Mouse (Mus musculus) Patski (cell line): ENCODE measurements around the gene Dock1. TPM values are rescaled to one million over a fixed set of nuclear protein-coding genes. Genes with fewer than 3 reads are reported as not detected.

Source experiments
- ATAC-seq: fragments of 100-300 bp; one replicate; pipeline ENCODE4 v1.8.0; 2021
- CTCF ChIA-PET: fragments of 350-600 bp; sonication (Branson Sonifier 250); formaldehyde crosslinking; loops from one replicate; lab custom pipeline; 2022; ENCODE audit warnings: inconsistent platforms; lab: Charles Lee
- POLR2A ChIA-PET: fragments of 350-600 bp; sonication (Branson Sonifier 250); formaldehyde crosslinking; loops from one replicate; lab custom pipeline; 2022; ENCODE audit warnings: antibody characterized with exemption, inconsistent platforms; lab: Charles Lee
- DNase-seq: peaks from one replicate; pipeline ENCODE4 v3.0.0-alpha.2; 2011; ENCODE audit warnings: low read depth, low spot score
- H3K27me3 ChIP-seq: fragments of 371-371 bp; one replicate; pipeline ENCODE4 v1.5.1; 2021
- CTCF ChIP-seq: fragments of 100-300 bp; IDR thresholded peaks from one replicate; pipeline ENCODE4 v1.5.1; 2021
- in situ Hi-C: fragments of 300-500 bp; cut with MboI; formaldehyde crosslinking; loops from 3 replicates; pipeline ENCODE4 v1.11.1; 2018; ENCODE audit warnings: low pct_unique_long_range_greater_than_20kb, mixed read lengths
- polyA plus RNA-seq: library from polyadenylated mRNA; unstranded; gene quantifications from one replicate; pipeline ENCODE4 v1.2.3, GENCODE M21; 2021

Dock1 gene
- polyA plus RNA-seq, 1 experiment from 2014 or later = 75.3 TPM

DNA sequence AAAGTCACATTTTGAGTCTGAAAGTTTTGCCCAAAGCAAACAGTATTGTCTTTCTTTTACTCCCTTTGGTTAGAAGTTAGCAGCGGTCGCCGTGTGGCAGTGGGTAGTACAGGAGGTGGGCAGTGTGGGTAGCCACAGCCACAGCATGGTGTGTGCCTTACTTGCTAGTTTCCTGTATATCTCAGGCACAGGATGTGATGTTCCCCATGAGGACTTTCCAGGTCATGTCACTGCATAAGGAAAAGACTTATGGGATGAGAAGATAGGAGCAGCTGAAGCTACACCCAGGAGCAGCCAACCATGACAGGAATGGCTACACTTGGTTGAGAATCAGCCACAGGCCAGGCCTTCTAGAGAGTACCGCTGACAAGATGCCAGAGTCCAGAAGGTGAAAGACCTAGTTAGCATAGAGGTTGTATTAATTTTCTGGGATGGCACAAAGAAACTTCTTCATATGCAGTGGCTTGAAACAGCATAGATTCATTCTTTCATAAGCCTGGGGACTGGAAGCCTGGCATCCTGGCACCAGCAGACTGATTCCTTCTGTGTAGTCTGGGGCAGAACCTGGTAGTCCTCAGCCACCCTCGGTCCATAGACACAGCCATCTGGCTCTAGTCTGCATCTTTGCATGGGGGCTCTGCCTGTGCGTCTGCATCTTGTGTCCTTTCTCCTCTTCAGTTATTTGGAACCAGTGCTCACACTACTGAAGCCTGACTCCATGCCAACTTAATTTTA, 139.0 kb downstream of the Dock1 start:
- ATAC-seq (peak; percentile 76), DNase-seq (peak; percentile 65)
- TF ChIP-seq CTCF = no peak
- POLR2A ChIA-PET = no interaction called here
- CTCF ChIA-PET = no interaction called here
- in situ Hi-C loops = no loop called here
- no peaks in the 10 kb centered on the region for H3K27me3 ChIP-seq

DNA sequence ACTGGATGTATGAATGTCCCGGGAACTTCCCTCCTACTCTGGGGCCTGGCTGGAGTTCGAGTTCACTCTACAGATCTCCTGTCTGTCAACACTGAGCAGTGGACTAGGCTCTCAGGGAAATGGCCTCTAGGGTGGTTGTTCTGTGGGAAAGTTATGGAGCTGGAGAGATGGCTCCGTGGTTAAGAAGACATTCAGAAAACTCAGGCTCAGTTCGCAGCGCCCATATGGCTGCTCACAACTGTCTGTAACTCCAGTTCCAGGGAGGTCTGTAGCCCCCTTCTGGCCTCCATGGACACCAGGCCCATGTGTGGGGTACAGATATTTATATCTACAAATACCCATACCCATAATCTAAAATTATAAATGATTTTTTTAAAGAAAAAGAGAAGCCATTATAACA, 148.0 kb downstream of the Dock1 start:
- TF ChIP-seq CTCF = no peak
- DNase-seq (no peak), ATAC-seq (no peak)
- in situ Hi-C loops = no loop called here
- POLR2A ChIA-PET = no interaction called here
- CTCF ChIA-PET = no interaction called here
- no peaks in the 10 kb centered on the region for H3K27me3 ChIP-seq

DNA sequence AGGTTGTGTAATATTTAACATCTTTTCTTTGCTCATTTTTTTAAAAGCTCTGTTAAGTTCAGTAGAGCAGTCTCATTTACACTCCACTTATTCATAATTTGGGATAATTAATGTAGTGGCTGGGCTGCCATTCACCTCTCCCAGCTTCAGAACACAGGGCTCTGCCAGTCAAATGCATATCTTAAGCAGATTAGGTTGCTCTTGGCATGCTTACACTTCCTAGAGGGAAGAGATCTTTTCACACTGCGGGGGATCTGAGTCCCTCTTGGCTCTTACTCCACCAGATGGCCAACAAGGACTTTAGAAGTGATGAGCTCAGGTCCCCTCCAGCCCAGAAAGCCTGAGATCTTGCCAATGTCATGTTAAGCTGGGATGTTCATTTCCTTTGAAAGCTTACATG, 150.8 kb downstream of the Dock1 start:
- H3K27me3 ChIP-seq = no peaks in the 10 kb centered on the region
- DNase-seq (no peak), ATAC-seq (no peak)
- POLR2A ChIA-PET = no interaction called here
- TF ChIP-seq CTCF = no peak
- in situ Hi-C loops = no loop called here
- CTCF ChIA-PET = no interaction called here

DNA sequence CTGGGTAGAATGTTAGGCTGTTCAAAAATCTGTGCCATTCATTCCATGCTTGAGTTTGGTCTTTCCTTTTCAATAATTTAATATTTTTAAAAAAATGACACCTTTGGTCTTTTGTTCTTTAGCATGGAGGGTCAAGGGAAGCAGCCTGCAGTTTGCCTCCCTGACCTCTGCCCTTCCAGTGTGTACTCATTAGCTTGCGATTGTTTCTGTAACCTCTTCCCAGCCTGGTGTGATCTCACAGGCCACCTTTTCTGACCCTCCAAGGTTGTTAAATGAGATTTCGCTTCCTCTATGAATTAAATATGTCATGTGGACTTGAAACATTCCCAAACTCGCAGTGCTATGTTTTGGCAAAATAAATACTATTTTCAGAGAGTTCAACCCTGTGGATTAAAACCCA, 151.6 kb downstream of the Dock1 start:
- CTCF ChIA-PET = no interaction called here
- no peak for TF ChIP-seq CTCF
- POLR2A ChIA-PET = no interaction called here
- in situ Hi-C loops = no loop called here
- no peak for ATAC-seq
- H3K27me3 ChIP-seq = no peaks in the 10 kb centered on the region
- no peak for DNase-seq

DNA sequence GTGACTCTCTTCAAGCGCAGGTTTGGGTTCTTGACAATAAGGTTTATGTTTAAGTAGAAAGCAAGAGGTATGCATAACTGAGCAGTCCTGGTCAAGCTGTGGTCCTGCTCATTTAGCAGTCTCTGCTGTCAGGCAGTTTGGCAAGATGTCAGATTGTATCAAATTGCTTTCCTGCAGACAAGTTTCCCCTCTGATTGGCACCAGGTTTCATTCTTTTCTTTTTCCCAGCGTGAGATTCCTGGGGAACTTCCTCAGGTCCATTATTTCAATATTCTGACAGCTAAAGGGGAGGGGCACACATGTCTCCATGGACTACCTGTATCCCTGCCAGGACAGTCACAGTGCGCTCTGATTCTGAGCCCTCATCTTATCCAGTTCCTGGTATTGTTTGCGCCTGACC, 153.4 kb downstream of the Dock1 start:
- ATAC-seq (no peak), DNase-seq (no peak)
- POLR2A ChIA-PET = no interaction called here
- no peaks in the 10 kb centered on the region for H3K27me3 ChIP-seq
- TF ChIP-seq CTCF = no peak
- CTCF ChIA-PET = no interaction called here
- in situ Hi-C loops = no loop called here

DNA sequence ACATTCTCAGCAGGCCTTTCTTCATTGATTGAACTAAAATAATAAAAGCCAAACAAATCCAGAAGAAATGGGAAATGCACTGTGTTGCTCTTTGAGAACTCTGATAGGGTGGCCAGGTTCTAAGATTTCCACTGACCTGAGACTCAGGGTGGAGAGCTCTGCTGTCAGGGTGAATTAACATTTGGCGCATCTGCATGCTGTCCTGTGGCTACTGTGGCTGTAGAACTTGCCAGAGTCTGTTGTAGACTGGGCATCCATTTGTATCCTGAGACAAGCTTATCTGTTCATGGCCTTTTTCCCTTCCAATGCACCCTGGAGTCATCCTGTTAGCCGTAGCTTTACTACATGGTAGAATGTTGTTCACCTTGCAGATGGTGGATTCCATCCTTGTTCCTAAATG, 169.6 kb downstream of the Dock1 start:
- ATAC-seq = no peak
- no peaks in the 10 kb centered on the region for H3K27me3 ChIP-seq
- CTCF ChIA-PET = no interaction called here
- in situ Hi-C loops = no loop called here
- no peak for TF ChIP-seq CTCF
- DNase-seq = no peak
- POLR2A ChIA-PET = no interaction called here

DNA sequence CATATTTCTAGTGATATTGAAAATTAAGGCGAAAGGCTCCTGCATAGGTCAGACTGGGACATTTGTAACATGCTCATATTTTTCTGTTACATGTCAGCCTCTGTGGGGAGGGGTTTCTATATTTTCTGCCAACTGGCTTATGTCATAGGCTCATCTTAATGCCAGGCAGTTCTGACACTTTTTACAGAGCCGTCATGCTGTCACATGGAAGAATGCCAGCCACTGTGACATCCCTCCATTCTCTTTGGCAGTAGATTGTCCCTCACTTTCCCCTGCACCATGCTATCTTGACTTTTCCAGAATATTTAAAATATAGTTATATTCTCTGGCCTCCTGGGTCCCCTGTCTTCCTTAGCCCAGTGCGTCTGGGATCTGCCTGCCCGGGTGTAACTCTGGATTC, 172.3 kb downstream of the Dock1 start:
- CTCF ChIA-PET = no interaction called here
- DNase-seq (no peak), ATAC-seq (no peak)
- POLR2A ChIA-PET = no interaction called here
- TF ChIP-seq CTCF = no peak
- in situ Hi-C loops = no loop called here
- no peaks in the 10 kb centered on the region for H3K27me3 ChIP-seq

DNA sequence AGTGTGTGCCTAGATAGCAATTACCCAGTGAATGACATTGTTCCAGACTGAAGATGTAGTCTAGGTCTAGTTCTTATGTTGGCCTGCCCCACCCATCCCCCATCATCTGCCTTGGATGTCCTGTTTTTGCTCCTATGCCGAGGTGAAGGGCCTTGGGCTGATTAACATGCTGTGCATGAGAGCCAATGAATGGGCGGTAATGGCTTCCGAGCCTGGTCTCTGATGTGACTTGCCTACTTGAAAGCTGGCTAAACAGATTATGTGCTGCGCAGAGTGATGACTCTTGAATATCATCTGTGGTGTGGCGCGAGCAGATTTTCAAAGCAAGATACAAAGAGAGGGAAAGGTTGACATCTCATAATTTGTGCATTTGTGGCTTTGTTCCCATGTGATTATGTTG, 191.5 kb downstream of the Dock1 start:
- DNase-seq (no peak), ATAC-seq (no peak)
- CTCF ChIA-PET = interaction anchor here (0.9 kb wide), 1 partner anchor 11 kb away, joined by 4 read pairs; no protein-coding TSS in a partner anchor
- in situ Hi-C loops = no loop called here
- TF ChIP-seq CTCF = no peak
- H3K27me3 ChIP-seq = no peaks in the 10 kb centered on the region
- POLR2A ChIA-PET = interaction anchor here (0.9 kb wide), 1 partner anchor 10 kb away, joined by 3 read pairs; no protein-coding TSS in a partner anchor

DNA sequence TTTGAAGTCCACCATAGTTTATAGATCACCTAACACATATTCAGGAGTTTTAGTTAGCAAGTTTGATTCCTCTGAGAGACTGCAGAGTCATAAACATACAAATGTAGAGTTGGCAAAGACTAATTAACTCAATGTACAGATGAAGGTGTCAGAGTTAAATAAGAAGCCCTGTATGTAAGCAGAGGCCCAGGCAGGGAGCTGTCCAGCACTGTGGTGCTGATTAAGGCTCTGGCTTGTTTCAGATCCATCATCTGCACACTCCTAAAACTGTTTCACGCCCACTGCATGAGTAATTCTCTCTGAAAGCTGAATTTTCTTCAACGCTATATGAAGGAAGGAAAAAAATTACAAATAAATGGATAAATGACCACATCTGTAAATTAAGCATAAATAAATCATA, 193.7 kb downstream of the Dock1 start:
- ChIA-PET POLR2A (no interaction called here), CTCF (interaction anchor here (1.0 to 1.5 kb wide), 2 partner anchors 9 to 32 kb away, joined by 3 to 5 read pairs; no protein-coding TSS in a partner anchor)
- DNase-seq (no peak), ATAC-seq (no peak)
- no peaks in the 10 kb centered on the region for H3K27me3 ChIP-seq
- TF ChIP-seq CTCF = no peak
- in situ Hi-C loops = no loop called here

DNA sequence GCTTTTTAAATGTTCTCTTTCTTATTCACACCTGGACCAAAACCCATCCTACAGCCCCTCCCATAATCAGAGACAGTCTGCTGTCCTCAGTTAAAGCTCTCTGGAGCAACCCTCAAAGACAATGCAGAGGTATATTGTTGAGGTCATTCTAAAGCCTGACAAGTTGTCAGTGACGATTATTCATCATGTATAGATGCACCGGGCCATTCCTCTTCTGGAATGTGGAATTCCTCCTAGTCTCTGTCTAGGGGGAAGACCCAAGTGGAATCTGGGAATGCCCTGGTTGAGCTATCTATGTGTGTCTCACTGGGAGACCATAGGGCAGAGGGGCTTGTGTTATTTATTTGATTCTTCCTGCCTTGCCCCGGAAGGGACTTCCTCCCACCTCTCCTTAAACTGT, 202.1 kb downstream of the Dock1 start:
- ChIA-PET CTCF (interaction anchor here (0.9 to 1.6 kb wide), 4 partner anchors 10 to 42 kb away, joined by 3 to 4 read pairs (median 4); no protein-coding TSS in a partner anchor), POLR2A (no interaction called here)
- no peak for TF ChIP-seq CTCF
- ATAC-seq = no peak
- in situ Hi-C loops = no loop called here
- H3K27me3 ChIP-seq = no peaks in the 10 kb centered on the region
- DNase-seq = no peak

DNA sequence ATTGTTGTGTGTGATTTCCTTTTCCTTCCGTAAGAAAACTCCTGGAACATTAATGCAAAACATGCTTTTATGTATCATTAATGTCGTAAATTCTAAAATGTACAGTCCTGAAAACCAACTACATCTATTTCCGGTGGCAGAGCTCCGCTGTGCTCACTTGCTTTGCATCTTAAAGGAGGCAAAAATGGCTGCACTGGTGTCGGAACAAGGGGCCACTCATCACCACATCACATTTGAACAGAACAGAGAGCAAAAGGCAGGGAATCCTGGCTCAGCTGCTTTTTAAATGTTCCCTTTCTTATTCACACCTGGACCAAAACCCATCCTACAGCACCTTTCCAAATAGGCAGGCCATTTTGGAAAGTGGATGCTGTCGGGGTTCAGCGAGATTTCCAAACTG, 202.5 kb downstream of the Dock1 start:
- CTCF ChIA-PET = interaction anchor here (0.9 to 1.6 kb wide), 4 partner anchors 10 to 42 kb away, joined by 3 to 4 read pairs (median 4); no protein-coding TSS in a partner anchor
- H3K27me3 ChIP-seq = no peaks in the 10 kb centered on the region
- POLR2A ChIA-PET = no interaction called here
- TF ChIP-seq CTCF = no peak
- in situ Hi-C loops = no loop called here
- ATAC-seq (no peak), DNase-seq (no peak)

DNA sequence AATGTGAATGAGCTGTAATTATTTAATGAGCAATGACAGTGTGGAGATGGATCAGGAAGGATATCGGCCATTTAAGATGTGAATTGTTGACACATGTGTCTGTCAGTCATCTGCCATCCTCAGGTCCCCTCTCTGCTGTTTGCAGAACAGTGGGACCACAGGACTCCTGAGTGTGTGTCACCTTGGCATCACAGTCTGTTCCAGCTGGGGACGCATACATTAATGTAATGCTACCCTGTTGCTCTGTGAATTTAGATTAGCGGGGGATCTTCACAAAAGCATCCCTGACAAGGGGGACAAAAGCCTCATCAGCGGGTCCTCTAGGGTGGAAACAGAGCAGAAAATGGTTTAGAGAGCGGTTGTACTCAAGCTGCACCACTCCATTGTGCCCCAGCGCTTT, 208.5 kb downstream of the Dock1 start:
- in situ Hi-C loops = no loop called here
- CTCF ChIA-PET = interaction anchor here (1.8 kb wide), 1 partner anchor 19 kb away, joined by 4 read pairs; no protein-coding TSS in a partner anchor
- H3K27me3 ChIP-seq = no peaks in the 10 kb centered on the region
- POLR2A ChIA-PET = no interaction called here
- ATAC-seq (no peak), DNase-seq (no peak)
- no peak for TF ChIP-seq CTCF
